Mouse (Mus musculus): ENCODE measurements at regions not wholly inside any gene's neighbourhood (a gene's known extent, or its start where the extent isn't known, plus 50 kb on each side); places are given as distances from the start of the nearest gene placed in this dataset.

DNA sequence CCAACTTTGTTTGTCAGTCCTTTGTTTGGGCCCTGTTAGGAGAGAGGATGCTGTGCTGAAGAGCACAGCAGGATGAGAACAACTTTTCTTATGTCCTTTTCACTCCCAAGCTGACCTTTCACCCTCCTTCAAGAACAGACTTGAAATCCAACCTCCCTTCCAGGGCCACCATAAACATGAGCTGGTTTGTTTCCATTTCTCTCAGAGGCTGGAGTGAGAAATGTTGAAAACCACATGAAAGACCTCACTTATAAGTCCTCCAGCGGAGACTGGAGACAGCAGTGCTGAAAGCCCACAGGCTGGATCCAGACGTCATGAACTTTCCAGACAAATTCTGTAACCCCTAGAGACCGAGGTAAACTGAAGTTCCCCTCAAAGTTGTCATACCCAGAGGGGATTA is 761.3 kb downstream of the Flrt2 start:
- no peak for TF ChIP-seq CTCF (IDR thresholded peaks at IDR 0.05; ENCODE audit: control insufficient read depth, insufficient read depth, insufficient replicate concordance, low read depth, low read length)
- TF ChIP-seq POLR2A (IDR thresholded peaks at IDR 0.05; ENCODE audit: control insufficient read depth, low read depth, low read length): no peak

Data from testis, adult 2 months (tissue).